Mouse (Mus musculus) cerebellum, adult 2 months (tissue): ENCODE results near the gene Arrb1.

Source experiments
- CTCF ChIP-seq: fragments of 200-500 bp; IDR thresholded peaks from 2 replicates; pipeline ENCODE4 v1.5.1; 2011; ENCODE audit warnings: low read depth, mild to moderate bottlenecking, control low read depth, low read length, moderate library complexity, borderline replicate concordance; ENCODE audit not compliant: insufficient read depth
- POLR2A ChIP-seq: fragments of 200-500 bp; IDR thresholded peaks from 2 replicates; pipeline ENCODE4 v1.6.1; 2011; ENCODE audit warnings: low read length, control low read depth, borderline replicate concordance; ENCODE audit not compliant: insufficient read depth

GRCm38 (mm10) chr7:99606766-99607165 lies 71.5 kb downstream of the Arrb1 start:
- TF ChIP-seq CTCF: no peak
- no peak for TF ChIP-seq POLR2A
